Mouse (Mus musculus) frontal cortex, adult 2 months (tissue): ENCODE results near the gene Cd19. TPM values are rescaled to one million over a fixed set of nuclear protein-coding genes. Genes with fewer than 3 reads are reported as not detected.
"Not testable (repeated sequence)": the region's sequence is repeated elsewhere in the genome, so short reads cannot be mapped to it uniquely, and the experiment has no call there.

ENCODE experiments used
- DNase-seq, 2 experiments: peaks; one replicate each; pipeline ENCODE4 v3.0.0; 2022; ENCODE audit warnings: low spot score in 1 of 2; ENCODE audit errors: extremely low spot score in 1 of 2
- polyA plus RNA-seq: library from polyadenylated mRNA; depleted of rRNA; stranded (reverse); fragments of >200 nt; gene quantifications from 2 replicates; pipeline ENCODE4 v1.2.3, GENCODE M21; 2012; rRNA removed

Gene Cd19
- polyA plus RNA-seq, 1 experiment = 0.14 TPM

- DNase-seq = not testable (repeated sequence)
These were observed 22.4 kb downstream of the Cd19 start for GRCm38 (mm10) chr7:126392086-126392884.

DNA sequence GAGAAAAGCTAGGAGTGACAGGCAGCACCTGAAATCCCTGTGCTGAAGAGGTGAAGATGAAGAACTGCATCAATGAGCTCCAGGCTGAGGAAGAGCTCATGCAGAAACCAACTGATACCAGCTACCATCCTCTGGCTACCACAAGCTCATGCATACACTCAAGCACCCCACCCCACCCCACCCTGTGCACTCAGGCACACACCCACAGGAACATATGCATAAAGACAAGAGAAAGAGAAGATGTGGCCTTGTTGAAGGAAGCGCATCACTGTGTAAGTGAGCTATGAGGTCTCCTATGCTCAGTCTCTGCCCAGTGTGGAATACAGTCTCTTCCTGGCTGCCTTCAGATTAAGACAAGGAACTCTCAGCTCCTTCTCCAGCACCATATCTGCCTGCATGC is 26.5 kb downstream of the Cd19 start:
- no peak for DNase-seq

DNA sequence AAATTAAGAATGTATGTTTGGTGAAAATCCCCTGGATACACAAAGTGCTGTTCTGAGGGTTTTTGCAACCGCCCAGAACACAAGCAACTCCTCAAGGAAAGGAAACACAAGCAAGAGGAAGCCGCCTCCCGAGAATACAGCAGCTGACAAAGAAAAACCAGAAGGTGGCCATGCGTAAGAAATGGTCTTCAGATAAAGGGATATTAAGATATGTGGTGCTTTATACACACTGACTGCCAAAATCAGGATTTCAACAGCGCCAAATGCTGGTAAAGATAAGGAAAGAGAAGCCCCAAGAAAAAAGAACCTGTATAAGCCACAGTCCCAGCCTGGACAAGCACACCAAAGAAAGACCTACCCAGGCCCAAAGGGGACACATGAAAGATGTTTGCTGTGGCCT is 31.1 kb downstream of the Cd19 start:
- DNase-seq = no peak

DNA sequence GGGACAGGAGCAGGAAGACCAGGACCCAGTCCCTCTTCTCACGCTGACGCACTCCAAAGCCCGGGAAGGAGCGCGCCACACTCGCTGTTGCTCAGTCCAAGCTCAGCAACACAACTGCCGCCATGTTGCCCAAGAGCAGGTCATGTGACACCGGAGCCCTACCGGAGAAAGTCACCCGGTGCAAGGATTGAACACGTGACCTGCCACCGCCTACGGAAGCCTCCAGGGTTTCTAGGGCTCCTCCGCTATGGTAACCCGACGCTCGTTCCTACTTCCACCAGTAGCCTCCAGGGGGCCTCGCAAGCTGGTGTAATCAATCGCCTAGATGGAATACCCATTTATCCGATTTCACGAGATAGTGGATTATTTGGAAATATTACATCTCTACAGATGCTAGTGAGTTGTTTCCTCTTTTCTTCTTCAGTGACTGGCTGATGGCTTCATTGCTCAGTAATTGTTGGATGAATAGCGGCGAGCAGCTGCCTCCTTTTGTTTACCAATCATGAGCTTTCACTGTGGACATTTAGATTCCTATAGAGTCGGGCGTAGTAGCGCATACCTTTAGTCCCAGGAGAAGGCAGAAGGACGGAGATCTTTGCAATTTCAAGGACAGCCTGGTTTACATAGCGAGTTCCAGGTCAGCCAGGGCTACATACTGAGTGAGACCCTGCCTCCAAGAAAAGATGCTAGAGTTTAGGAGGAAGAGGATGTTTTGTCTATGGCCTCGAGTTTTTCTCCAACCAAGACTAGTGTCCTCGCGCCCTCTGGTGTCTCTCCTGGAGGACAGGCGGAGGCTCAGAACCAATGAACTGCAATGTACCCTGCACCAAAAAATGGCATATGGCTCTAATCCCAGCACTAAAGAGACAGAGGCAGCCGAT is 37.2 kb downstream of the Cd19 start, which contains the start of gene Spns1:
Gene Spns1 (minus strand): TSS at position 173 of the 881 bp plus-strand sequence.
- peak; percentile 97 to 100 for DNase-seq

- DNase-seq = no peak
These were observed 37.8 kb downstream of the Cd19 start for GRCm38 (mm10) chr7:126376903-126377277.

DNA sequence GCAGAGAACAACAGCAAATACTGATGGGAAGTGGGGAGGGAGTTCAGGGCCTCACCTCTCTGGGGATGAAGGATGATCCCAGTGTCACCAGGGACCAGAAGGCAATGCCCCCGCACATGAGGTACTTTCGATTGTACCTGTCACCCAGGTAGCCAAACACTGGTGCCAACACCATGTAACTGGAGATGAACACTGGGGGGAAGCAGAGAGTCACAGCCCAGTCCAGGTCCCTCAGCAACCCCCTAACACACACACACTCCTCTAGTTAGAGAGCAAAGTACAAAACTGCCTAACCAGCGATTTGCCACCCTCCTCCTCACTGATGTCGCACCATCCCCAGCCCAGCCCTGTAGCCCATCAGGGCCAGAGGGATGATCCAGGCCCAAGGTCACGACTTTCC is 39.7 kb downstream of the Cd19 start:
- no peak for DNase-seq

DNA sequence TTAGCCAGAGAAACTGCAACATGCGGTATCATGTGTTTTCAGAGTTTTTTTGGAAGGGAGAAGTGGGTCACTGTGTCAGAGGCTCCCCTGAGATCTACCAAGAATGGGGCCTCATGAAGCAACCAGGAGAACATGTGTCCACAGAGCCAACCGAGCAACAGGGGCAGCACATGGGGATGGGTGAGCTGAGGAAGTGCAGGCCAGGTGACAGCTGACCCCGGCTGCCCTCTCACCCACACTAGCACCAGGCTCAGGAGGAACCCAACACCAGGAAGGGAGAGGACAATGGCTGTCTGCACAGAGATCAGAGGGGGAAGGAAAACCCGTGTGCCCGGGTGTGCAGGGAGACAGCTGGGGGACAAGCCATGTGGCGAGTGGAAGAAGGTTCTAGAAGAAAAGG is 40.2 kb downstream of the Cd19 start:
- no peak for DNase-seq

DNA sequence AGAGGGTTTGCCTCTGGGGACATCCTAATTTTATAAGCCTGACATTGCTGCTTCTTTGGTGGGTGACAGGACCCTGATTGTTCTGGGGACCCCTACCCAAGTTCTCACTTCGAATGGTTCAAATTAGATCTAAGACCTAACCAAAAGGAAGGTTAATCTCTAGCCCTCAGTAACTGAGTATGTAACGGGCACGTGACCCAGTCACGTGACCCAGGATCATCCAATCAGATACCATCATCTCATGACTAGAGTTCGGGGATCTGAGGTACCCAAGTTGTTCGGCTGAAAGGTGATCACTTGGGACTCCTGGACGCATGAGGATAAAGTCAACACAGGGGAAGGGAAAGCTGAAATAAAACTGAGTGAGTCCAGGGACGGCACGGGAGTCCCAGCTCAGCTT is 41.7 kb downstream of the Cd19 start:
- no peak for DNase-seq

DNA sequence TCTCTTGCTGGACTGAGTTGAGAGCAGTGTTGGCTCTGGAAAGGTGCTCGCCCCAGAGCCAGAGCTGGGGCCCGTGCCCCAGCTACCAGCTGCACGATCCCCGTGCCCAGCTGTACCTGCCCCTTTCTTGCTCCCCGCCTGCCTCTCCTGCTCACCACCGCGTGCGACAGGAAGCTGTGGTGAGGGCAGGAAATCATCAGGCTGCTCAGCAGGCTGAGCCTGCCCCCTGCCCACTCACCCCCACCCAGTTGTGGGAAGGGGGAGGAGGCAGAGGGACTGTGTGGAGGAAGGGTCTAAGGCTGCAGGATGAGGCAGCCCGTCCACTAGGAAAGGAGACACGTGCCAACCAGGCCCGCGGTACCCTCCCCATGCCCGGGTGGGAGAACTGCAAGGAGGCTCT is 45.3 kb downstream of the Cd19 start, which contains the start of gene Lat:
Gene Lat (minus strand): TSS at position 178 of the 400 bp plus-strand sequence.
- no peak for DNase-seq

- DNase-seq = no peak
These were observed 46.3 kb downstream of the Cd19 start for GRCm38 (mm10) chr7:126368367-126368766.

DNA sequence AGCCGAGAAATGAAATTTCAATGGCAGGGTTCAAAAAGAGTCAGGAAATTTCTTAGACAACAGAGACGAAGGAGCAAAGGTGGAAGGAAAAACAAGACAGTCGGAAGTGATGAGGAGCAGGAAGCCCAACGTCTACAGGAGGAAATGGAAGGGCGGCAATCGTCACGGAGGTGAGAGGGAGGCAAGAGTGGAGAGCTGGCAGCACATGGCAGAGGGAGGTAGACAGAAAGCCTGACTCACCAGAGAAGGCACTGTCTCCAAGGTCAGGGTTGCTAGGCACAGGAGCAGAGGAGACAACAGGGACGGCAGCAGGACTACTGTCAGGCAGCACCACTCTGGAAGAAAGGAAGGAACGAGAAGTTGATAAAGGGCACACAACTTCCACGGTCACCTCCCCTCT is 47.1 kb downstream of the Cd19 start:
- no peak for DNase-seq

DNA sequence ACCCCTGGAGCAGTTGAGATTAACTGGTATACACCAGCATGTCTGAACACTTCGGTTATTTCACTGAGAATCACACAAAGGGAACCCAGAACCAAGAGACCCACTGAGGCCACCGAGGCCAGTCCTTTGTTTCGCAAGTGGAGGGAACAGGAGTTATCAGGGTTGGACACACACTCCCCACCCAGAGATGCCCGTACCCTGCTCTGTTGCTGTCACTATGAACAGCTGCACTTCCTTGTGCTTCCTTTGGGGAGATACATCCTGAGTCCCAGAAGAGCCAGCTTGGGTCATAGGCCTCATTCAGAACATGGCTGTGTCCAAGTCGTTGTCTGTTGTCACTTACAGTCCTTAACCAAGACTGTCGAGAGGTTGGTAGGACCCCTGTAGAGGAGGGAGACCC is 51.7 kb downstream of the Cd19 start:
- DNase-seq = no peak

- no peak for DNase-seq
These were observed 55.6 kb downstream of the Cd19 start for GRCm38 (mm10) chr7:126359049-126359448.

Other genes starting within 250 kb of the Cd19 start
- 174 and 191 TPM in 2 replicates for gene Xpo6, start 214.4 kb downstream of the Cd19 start, polyA plus RNA-seq
- gene Sbk1, start 142.3 kb downstream of the Cd19 start, polyA plus RNA-seq = 54.4 and 56.0 TPM in 2 replicates
- gene Lat, start 45.3 kb downstream of the Cd19 start, polyA plus RNA-seq = 1.3 and 3.1 TPM in 2 replicates
- 148 and 159 TPM in 2 replicates for gene Spns1, start 37.4 kb downstream of the Cd19 start, polyA plus RNA-seq
- 6.6 and 6.8 TPM in 2 replicates for gene Nfatc2ip, start 18.2 kb downstream of the Cd19 start, polyA plus RNA-seq
- gene Rabep2, start 13.9 kb upstream of the Cd19 start, polyA plus RNA-seq = 22.0 and 25.4 TPM in 2 replicates
- gene Atp2a1, start 48.2 kb upstream of the Cd19 start, polyA plus RNA-seq = 1.2 and 1.9 TPM in 2 replicates
- gene Sh2b1, start 60.5 kb upstream of the Cd19 start, polyA plus RNA-seq = 60.5 and 63.7 TPM in 2 replicates
- 97.2 and 102 TPM in 2 replicates for gene Tufm, start 72.5 kb upstream of the Cd19 start, polyA plus RNA-seq
- 144 and 153 TPM in 2 replicates for gene Atxn2l, start 88.5 kb upstream of the Cd19 start, polyA plus RNA-seq
- gene Eif3c, start 151.5 kb upstream of the Cd19 start, polyA plus RNA-seq = 107 and 114 TPM in 2 replicates
- 0.74 and 0.82 TPM in 2 replicates for gene Apobr, start 170.1 kb upstream of the Cd19 start, polyA plus RNA-seq
- 45.1 and 46.3 TPM in 2 replicates for gene Cln3, start 170.9 kb upstream of the Cd19 start, polyA plus RNA-seq
- 0.13 TPM in 1 of 2 replicates, not detected in the other for gene Il27, start 180.1 kb upstream of the Cd19 start, polyA plus RNA-seq
- gene Nupr1, start 216.0 kb upstream of the Cd19 start, polyA plus RNA-seq = 23.9 and 31.7 TPM in 2 replicates
- gene Sgf29, start 234.4 kb upstream of the Cd19 start, polyA plus RNA-seq = 40.2 and 44.8 TPM in 2 replicates